Mouse (Mus musculus): ENCODE measurements around the gene Fam110a. TPM values are rescaled to one million over a fixed set of nuclear protein-coding genes. Genes with fewer than 3 reads are reported as not detected.
"Not testable (repeated sequence)": the region's sequence is repeated elsewhere in the genome, so short reads cannot be mapped to it uniquely, and the experiment has no call there.

Fam110a gene
- total and polyA plus RNA-seq, 2 experiments: 0.83 to 3.3 TPM

- H3K36me3 ChIP-seq (ENCODE audit: control insufficient read depth, insufficient read depth, low read length): no peaks in the 10 kb centered on the region
- no peaks in the 10 kb centered on the region for H3K79me2 ChIP-seq (ENCODE audit: control insufficient read depth, insufficient read depth, low read length)
- no peak for TF ChIP-seq CTCF (IDR thresholded peaks at IDR 0.05; ENCODE audit: low read depth, low read length)
- no peak for TF ChIP-seq POLR2A (IDR thresholded peaks at IDR 0.05; ENCODE audit: extremely low read depth, insufficient read depth, low read length)
- no peak overlapping the region for H3K9ac ChIP-seq (ENCODE audit: low read depth, low read length)
- no peaks in the 10 kb centered on the region for H3K27me3 ChIP-seq (ENCODE audit: control insufficient read depth, insufficient read depth, low read length)
- no peak for DNase-seq (ENCODE audit: extremely low read depth, low read depth, low spot score)
- H3K4me1 ChIP-seq (ENCODE audit: control insufficient read depth, insufficient read depth, low read length): peaks cover 4% of the 10 kb centered on the region; the same call in 1 of the 2 replicates
- H3K27ac ChIP-seq (replicated peaks; ENCODE audit: insufficient read depth, low read depth, low read length): no peak overlapping the region
- no peak overlapping the region; the same call in 1 of the 2 replicates for H3K4me3 ChIP-seq (ENCODE audit: insufficient read depth, low read depth, low read length)
- 37% methylated on average over 20 of the region's 20 CpGs for WGBS
These were observed 19.8 kb upstream of the Fam110a start for GRCm38 (mm10) chr2:151999669-152000290.

- H3K4me1 ChIP-seq (ENCODE audit: control insufficient read depth, insufficient read depth, low read length): peaks cover 4% of the 10 kb centered on the region; the same call in 1 of the 2 replicates
- 74% methylated on average over 4 of the region's 4 CpGs for WGBS
- no peaks in the 10 kb centered on the region for H3K27me3 ChIP-seq (ENCODE audit: control insufficient read depth, insufficient read depth, low read length)
- no peak overlapping the region for H3K27ac ChIP-seq (replicated peaks; ENCODE audit: insufficient read depth, low read depth, low read length)
- H3K9ac ChIP-seq (ENCODE audit: low read depth, low read length): no peak overlapping the region
- TF ChIP-seq CTCF (IDR thresholded peaks at IDR 0.05; ENCODE audit: low read depth, low read length) (no peak), POLR2A (IDR thresholded peaks at IDR 0.05; ENCODE audit: extremely low read depth, insufficient read depth, low read length) (no peak)
- H3K79me2 ChIP-seq (ENCODE audit: control insufficient read depth, insufficient read depth, low read length): no peaks in the 10 kb centered on the region
- no peak for DNase-seq (ENCODE audit: extremely low read depth, low read depth, low spot score)
- H3K36me3 ChIP-seq (ENCODE audit: control insufficient read depth, insufficient read depth, low read length): no peaks in the 10 kb centered on the region
- H3K4me3 ChIP-seq (ENCODE audit: insufficient read depth, low read depth, low read length): no peak overlapping the region
These were observed 18.9 kb upstream of the Fam110a start for GRCm38 (mm10) chr2:151998932-151999331.

- TF ChIP-seq POLR2A (IDR thresholded peaks at IDR 0.05; ENCODE audit: extremely low read depth, insufficient read depth, low read length) (no peak), CTCF (IDR thresholded peaks at IDR 0.05; ENCODE audit: low read depth, low read length) (no peak)
- Histone ChIP-seq H3K79me2 (ENCODE audit: control insufficient read depth, insufficient read depth, low read length) (no peaks in the 10 kb centered on the region), H3K9ac (ENCODE audit: low read depth, low read length) (no peak overlapping the region), H3K27me3 (ENCODE audit: control insufficient read depth, insufficient read depth, low read length) (no peaks in the 10 kb centered on the region), H3K4me1 (ENCODE audit: control insufficient read depth, insufficient read depth, low read length) (peaks cover 4% of the 10 kb centered on the region; the same call in 1 of the 2 replicates), H3K27ac (replicated peaks; ENCODE audit: insufficient read depth, low read depth, low read length) (no peak overlapping the region), H3K4me3 (ENCODE audit: insufficient read depth, low read depth, low read length) (no peak overlapping the region), H3K36me3 (ENCODE audit: control insufficient read depth, insufficient read depth, low read length) (no peaks in the 10 kb centered on the region)
- WGBS: 80% methylated on average over 9 of the region's 9 CpGs
- no peak for DNase-seq (ENCODE audit: extremely low read depth, low read depth, low spot score)
These were observed 18.5 kb upstream of the Fam110a start for GRCm38 (mm10) chr2:151998505-151998899.

GRCm38 (mm10) chr2:151997776-151998504 lies 17.9 kb upstream of the Fam110a start:
- Histone ChIP-seq H3K4me1 (ENCODE audit: control insufficient read depth, insufficient read depth, low read length) (peaks cover 4% of the 10 kb centered on the region; the same call in 1 of the 2 replicates), H3K79me2 (ENCODE audit: control insufficient read depth, insufficient read depth, low read length) (no peaks in the 10 kb centered on the region), H3K27ac (replicated peaks; ENCODE audit: insufficient read depth, low read depth, low read length) (no peak overlapping the region), H3K36me3 (ENCODE audit: control insufficient read depth, insufficient read depth, low read length) (no peaks in the 10 kb centered on the region), H3K4me3 (ENCODE audit: insufficient read depth, low read depth, low read length) (no peak overlapping the region), H3K27me3 (ENCODE audit: control insufficient read depth, insufficient read depth, low read length) (no peaks in the 10 kb centered on the region), H3K9ac (ENCODE audit: low read depth, low read length) (no peak overlapping the region)
- 79% methylated on average over 8 of the region's 8 CpGs for WGBS
- no peak for DNase-seq (ENCODE audit: extremely low read depth, low read depth, low spot score)
- TF ChIP-seq CTCF (IDR thresholded peaks at IDR 0.05; ENCODE audit: low read depth, low read length): no peak
- no peak for TF ChIP-seq POLR2A (IDR thresholded peaks at IDR 0.05; ENCODE audit: extremely low read depth, insufficient read depth, low read length)

- H3K9ac ChIP-seq (ENCODE audit: low read depth, low read length); H3K4me1 ChIP-seq (ENCODE audit: control insufficient read depth, insufficient read depth, low read length); H3K27me3 ChIP-seq (ENCODE audit: control insufficient read depth, insufficient read depth, low read length); H3K36me3 ChIP-seq (ENCODE audit: control insufficient read depth, insufficient read depth, low read length); H3K4me3 ChIP-seq (ENCODE audit: insufficient read depth, low read depth, low read length); H3K27ac ChIP-seq (replicated peaks; ENCODE audit: insufficient read depth, low read depth, low read length); H3K79me2 ChIP-seq (ENCODE audit: control insufficient read depth, insufficient read depth, low read length): not testable (repeated sequence)
- DNase-seq (ENCODE audit: extremely low read depth, low read depth, low spot score): peak; percentile 42
- WGBS: 26% methylated on average over 2 of the region's 2 CpGs
These were observed 17.2 kb upstream of the Fam110a start for GRCm38 (mm10) chr2:151997190-151997575.

All from liver, adult 2 months (tissue).